Mouse (Mus musculus): ENCODE results near the gene Sart3.
"Not testable (repeated sequence)": the region's sequence is repeated elsewhere in the genome, so short reads cannot be mapped to it uniquely, and the experiment has no call there.

Sart3 gene

DNA sequence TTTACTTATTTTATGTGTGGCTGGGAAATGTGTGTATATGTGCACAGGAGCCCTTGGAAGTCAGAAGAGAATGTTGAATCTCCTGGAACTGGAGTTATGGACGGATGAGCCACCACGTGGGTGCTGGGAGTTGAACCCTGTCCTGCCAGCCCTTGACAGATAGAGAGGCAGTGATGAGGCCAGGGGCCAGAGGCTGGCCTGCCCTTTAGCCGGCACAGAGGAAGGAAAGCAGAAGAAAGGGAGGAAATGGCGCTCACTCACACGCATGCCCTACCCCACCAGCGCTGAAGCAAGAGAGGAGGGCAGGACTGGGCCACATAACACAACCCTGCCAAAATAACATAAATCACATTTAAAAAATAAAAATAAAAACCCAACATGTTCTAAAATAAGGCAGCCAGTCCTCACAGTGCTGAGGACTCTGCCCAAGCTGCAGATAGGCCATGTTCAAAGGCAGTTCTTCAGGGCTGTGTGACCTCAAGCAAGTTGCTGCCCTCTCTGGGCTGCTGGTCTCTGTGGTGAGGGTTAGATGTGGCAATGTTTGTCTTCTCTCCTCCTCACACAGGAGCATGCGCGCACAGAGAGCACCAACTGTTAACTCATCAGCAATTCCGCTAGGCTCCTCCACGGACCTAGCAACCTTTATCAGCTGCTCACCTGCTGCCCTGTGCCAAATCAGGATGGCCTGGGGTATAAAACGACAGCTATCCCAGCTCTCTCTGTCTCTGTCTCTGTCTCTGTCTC lies 18.3 kb upstream of the Sart3 start:
- no peak for DNase-seq

DNA sequence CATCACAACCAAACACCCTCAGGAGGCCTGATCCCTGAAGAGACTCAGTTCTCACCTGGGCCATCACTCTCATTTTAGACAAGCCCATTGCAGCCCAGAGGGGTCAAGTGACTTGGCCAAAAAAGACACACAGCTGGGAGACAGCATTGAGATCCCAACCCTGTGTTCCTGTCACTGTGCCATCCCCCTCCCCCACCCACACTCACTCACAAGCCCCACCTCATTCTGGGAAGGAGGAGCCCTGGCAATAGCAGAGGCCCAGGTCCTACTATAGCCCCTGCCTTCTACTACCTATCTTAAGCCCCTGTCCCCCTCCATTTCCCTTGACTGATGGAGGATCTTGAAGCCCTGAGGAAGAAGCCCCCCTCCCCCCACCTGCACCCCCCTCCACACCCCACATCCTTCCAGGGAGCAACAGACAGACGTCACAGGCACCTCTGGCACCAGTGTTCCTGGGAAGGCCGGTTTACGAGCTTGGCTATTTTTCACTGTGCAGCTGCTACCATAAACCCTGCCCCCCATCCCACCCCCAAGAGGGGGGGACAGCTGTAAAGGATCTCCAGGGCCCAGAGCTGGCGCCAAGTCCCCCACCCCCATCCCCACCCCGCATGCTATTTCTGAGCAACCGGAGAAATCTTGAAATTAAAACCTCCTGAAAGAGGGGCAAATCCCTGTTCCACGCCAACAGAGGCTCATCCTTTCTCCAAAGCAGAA lies 16.9 kb upstream of the Sart3 start:
- no peak for DNase-seq

- no peak for DNase-seq
These were observed 16.3 kb upstream of the Sart3 start for GRCm38 (mm10) chr5:113788645-113789044.

DNA sequence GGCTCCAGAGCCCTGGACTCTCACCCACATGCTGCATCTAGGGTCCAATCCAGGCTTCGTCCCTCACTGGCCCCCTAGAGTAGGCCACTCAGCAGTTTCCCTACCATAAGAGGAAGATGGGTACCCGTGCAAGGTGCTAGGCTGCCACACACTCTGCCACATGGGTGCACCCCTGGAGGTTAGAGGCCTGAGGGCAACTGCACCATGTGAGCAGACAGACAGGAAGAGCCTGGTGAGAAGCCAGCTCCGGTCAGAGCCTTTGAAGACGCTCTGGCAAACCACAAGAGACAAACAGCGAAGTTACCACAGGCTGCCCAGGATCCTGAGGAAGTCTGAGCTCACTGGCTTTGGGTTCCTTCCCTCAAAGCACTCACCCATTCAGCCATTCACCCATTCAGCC lies 14.7 kb upstream of the Sart3 start:
- DNase-seq, result no peak

DNA sequence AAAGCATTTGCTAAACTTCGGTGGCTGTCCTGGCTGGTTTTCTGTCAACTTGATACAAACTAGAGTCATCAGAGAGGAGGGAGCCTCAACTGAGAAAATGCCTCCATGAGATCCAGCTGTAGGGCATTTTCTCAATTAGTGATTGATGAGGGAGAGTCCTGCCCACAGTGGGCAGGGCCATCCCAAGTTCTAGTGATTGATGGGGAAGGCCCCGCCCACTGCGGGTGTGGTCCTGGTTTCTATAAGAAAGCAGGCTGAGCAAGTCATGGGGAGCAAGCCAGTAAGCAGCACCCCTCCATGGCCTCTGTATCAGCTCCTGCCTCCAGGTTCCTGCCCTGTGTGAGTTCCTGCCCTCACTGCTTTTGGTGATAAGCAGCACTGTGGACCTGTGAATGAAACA lies 11.8 kb upstream of the Sart3 start:
- not testable (repeated sequence) for DNase-seq

GRCm38 (mm10) chr5:113783581-113784001 lies 11.3 kb upstream of the Sart3 start:
- DNase-seq, result peak; percentile 68 to 71

- no peak for DNase-seq
These were observed 10.3 kb upstream of the Sart3 start for GRCm38 (mm10) chr5:113782624-113783023.

- no peak for DNase-seq
These were observed 9.6 kb upstream of the Sart3 start for GRCm38 (mm10) chr5:113781875-113782274.

- DNase-seq, result no peak
These were observed 8.9 kb upstream of the Sart3 start for GRCm38 (mm10) chr5:113781254-113781653.

DNA sequence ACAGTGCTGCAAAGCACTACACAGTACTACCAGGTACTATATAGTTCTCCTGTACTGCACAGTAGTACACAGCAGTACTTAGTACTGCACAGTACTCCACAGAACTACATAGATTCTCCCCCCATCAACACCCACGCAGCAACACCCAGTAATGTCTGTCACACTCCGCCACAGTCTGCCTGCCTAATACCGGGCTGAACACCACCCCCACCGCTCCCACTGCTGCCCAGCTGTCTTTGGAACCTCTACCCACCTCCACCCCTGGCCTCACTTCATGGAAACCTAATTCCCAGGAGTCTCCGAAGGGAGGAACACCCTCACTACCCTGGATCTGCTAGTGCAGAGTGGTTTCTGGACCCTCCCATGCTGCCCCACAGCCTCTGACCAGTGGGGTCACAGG lies 8.5 kb upstream of the Sart3 start:
- no peak for DNase-seq

DNA sequence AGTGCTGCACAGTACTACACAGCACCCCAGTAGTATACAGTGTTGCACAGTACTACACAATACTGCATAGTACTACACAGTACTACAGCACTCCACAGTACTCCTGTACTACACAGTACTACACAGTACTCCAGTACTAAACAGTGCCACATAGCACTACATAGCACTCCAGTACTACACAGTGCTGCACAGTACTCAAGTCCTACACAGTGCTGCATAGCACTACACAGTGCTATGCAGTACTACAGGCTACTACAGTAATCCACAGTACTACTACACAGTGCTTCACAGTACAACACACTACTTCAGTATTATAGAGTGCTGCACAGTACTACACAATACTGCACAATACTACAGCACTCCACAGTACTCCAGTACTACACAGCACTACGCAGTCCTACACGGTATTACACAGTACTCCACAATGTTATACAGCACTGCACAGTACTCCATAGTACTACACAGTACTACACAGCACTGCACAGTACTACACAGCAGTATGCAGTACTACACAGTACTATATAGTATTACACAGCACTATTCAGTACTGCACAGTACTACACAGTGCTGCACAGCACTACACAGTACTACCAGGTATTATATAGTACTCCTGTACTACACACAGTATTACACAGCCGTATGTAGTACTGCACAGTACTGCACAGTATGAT lies 7.9 kb upstream of the Sart3 start:
- no peak for DNase-seq

GRCm38 (mm10) chr5:113779569-113779968 lies 7.3 kb upstream of the Sart3 start:
- no peak for DNase-seq

DNA sequence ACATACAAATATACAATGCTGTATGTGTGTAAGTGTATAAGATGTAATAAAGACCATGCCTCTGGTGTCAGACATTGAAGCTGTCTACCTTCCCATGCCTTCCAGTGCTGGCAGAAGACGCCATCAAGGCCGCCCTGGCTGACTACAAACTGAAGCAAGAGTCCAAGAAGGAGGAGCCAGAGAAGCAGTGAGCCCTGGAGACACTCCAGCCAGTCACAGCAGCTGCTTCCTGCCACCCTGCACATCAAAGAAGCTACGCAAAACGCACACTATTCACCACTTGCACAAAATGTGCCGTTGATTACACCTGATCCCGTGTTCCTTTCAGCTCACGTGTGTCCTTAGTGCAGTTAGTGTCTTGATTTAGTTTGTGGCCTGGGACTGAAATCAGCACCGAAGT lies 5.4 kb upstream of the Sart3 start:
- peak; percentile 38 to 40 for DNase-seq

DNA sequence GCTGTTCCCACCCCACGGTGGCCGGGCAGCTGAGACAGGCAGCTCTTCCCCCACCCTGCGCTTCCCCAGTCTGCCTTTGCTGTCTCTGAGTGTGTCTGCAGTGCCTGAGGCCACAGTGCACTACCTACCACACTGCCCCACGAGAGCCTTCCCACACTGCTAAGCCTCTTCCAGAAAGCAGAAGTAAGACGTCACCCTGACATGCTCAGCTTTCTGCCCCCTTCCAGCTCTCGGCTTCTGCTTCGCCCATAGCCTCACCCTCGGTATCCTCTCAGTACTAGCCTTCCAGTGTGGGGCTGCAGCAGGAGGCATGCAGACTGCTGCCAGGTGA lies 4.6 kb upstream of the Sart3 start:
- peak; percentile 71 to 75 for DNase-seq

- DNase-seq, result peak; percentile 49 to 52
These were observed 4.0 kb upstream of the Sart3 start for GRCm38 (mm10) chr5:113776128-113776895.

DNA sequence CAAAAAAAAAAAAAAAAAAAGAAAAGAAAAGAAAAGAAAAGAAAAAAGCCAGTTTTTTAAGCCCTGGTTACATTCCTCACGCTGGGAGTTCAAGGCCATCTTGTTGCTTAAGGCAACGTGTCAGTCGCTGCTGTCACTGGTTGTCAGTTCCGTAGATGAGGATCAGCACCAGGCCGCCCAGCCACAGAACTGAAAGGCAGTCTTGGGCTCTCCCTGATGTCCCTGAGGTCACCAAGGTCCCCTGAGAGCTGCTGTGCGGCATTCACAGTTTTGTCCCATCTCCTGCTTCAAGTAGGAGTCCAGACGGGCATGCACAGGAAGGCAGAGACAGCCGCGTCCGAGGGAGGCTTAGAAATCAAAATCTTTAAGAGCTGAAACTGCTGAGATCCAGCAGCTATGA lies 3.3 kb upstream of the Sart3 start:
- DNase-seq, result peak in 1 of 2 experiments; percentile 4

- DNase-seq, result peak; percentile 97
These were observed 1.4 kb upstream of the Sart3 start for GRCm38 (mm10) chr5:113773664-113774063.

- no peak for DNase-seq
These were observed 702 bp upstream of the Sart3 start for GRCm38 (mm10) chr5:113772905-113773519.

DNA sequence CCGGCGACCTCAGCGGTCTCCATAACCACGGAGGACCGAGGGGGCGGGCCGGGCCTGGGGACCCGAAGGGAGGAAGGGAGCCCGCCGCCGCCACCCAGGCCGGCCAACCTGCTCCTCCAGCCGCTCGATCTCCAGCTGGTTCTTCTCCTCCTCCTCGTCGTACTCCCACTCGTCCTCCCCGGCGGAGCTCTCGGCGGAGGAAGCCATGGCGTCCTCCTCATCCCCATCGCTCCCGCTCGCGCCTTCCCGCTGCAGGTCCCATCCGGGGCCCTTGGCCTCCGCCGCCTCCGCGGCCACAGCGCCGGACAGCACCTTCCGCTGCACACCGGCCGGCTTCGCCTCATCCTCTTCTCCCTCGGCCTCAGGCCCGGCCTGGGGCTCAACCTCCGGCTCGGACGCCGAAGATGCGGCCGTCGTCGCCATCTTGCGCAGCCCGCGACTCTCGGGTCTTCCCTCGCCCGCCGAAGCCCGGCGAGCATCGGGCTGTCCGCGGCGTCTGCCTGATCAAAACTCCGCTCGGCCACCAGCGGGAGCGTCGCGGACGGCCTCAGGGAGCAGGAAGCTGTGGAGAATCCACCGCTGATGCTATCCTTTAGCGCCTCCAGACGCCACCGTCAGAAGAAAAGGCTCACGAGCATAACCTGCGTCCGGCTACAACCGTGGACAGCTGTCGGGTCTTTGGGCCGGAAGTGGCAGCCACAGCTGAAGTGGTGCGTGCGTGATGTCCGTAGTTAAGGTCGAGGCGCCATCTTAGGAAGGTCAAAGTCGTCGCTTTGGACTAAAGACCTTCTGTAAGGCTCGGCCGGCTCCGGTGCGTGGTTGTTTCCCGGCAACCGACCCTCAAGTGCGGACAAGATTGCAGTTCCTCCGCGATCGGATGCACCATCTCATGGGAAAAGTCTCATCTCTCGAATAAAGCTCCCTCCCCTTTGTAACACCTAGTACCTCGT lies 822 bp downstream of the Sart3 start:
- DNase-seq, result peak; percentile 86 to 89

DNA sequence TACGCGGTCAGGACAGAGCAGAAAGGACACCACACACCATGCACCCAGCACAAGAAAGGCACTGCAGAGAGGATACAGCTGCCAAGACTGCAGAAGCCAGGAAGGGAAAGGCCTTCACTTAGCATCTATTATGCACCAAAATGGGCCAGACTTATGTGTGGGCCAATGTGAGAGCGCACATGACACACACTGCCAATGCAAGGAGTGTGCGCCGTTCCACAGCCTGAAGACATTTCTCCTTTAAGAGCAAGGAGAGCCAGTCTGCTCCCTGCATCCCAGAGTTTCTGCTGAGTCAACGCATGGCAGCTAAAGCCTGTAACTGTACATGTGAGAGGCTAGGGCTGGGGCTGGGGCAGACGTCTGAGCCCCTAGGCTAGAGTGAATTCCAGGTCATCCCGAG lies 3.5 kb downstream of the Sart3 start:
- no peak for DNase-seq

Measured in B cell, adult 2 months (primary cell).